Mouse (Mus musculus): ENCODE measurements around the gene Urah. TPM values are rescaled to one million over a fixed set of nuclear protein-coding genes. Genes with fewer than 3 reads are reported as not detected.

Urah gene
- total RNA-seq, 2 experiments from 2014 or later, result 0.44 to 1.2 TPM

DNA sequence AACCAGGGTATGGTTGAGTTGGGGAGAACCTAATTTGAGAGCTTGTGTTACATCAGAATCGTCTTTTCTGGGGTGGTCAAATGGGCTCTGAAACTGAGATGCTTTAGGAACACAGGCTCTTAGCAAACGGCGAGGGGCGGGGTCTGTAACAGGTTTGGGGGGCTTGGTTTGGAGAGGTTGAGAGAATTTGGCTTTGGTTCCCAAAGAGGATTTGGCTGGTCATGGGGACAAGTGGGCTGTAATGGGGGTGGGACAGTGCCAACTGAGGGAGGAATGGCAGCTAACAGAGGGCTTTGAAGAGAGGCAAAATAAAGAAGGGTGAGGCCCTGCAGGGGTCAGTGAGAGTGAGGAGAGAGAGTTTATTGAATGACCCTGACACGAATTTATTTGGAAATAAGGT is 4.7 kb downstream of the Urah start:
- intact Hi-C loops (cut with DNase I), result loop anchor here (10.0 kb wide), 1 partner anchor 765 kb away; no protein-coding TSS in a partner anchor

DNA sequence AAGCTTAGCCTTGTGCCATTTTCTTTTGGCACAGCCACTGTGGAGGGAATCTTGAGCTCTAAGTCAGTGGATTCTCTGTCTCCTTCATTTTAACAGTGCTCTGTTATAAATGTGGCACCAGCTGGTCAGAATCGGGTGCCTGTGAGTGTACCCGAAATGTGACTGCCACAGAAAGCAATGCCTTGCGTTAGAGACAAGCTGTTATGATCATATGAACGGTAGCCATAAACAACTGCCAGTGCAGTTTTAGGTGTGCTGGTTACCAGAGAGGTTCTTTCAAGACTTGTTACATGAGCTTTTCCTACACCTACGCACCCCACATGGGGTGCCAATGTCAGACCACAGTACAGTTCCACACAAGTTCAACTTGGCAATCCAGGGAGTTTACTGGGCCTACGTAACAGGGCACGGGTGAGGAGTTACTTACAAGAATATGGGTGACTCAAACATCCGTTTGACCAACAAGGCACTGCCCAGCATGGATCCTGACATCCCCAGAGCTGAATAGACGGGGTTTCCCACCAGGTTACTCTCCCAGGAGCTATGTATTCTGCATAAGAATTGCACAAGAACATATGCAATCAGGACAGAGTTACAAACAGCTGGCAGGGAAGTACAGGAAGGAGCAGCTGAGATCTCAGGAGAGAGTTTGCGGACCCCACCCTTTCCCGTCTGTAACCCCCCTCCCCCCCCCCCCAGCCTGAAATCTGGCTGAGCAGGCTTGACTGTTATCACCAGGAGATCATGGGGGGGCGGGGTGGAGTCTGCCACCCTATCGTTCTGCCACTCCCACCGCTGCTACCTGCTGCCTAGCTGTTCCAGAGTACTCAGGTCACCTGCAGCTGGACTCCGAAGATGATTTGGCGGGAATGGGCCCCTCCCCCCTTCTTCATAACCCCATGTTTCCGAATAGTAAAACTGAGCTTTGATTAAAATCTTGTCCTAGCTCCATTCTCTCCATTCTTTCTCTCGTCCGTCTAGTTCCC is 6.2 kb downstream of the Urah start:
- no peak for DNase-seq
- intact Hi-C loops (cut with DNase I), result no loop called here

More for the DNA sequence above, 4.7 kb downstream of the Urah start:
- no peak for DNase-seq

DNA sequence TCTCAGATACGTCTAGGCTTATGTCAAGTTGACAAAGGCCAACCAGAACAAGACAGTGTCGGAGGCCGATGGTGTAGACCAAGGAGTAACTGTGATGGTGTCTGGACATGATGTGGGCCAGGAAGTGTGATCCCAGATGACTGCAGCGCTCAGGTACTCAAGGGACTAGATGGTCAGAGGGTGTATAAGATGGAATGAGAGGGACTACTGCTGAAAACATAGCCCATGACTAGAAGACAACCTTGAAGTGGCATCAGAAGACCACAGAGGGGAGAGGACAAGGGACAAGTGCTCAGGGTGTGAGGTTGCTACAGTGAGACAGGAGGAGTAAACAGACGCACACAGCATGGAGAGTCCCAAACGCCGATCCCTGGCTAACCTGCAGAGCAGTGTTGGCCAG is 9.0 kb downstream of the Urah start:
- DNase-seq, result no peak
- intact Hi-C loops (cut with DNase I), result loop anchor here (1.0 to 2.0 kb wide), 2 partner anchors 59 to 227 kb away; no protein-coding TSS in a partner anchor

DNA sequence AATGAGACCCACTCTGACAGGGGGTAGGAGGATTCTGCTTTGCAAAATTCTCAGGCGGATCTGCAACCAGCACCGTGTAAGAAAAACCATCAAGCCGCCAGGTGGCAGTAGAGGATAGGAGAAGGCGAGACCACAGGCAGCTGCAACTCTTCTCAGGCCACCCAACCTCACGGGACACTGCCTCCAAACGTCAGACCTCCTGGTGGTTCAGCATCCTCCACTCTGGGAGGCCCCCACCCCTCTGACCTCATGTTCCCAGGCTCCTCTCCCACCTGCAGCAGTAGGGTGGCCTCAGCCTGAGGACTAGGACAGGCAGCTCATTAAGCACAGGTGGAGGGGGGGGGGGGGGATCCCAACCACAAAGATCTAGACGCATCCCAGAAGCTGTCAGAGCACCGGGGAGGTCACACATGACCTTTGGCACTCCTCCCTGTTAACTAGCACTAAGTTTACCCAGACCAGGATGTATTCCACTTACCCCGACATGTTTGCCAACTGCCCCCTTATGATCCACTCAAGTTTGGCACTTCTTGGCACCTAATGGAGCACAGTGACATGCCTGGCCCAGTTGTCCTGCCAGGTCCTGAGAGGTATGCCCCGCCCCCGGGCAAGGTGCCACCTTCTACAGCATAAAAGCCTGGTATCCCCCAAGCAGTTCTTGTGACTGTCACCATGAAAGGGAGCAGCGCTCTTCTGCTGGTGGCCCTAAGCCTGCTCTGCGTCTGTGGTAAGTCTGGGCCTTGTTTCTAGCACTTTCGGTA is 10.3 kb downstream of the Urah start, which contains the start of gene Scgb1c1:
TSS of gene Scgb1c1 (plus strand) at position 643 of the 761 bp plus-strand sequence.
- peak; percentile 91 to 96 for DNase-seq
- intact Hi-C loops (cut with DNase I), result loop anchor here (1.0 to 5.0 kb wide), 4 partner anchors 58 to 327 kb away; partner anchors contain the start of gene Rnh1

DNA sequence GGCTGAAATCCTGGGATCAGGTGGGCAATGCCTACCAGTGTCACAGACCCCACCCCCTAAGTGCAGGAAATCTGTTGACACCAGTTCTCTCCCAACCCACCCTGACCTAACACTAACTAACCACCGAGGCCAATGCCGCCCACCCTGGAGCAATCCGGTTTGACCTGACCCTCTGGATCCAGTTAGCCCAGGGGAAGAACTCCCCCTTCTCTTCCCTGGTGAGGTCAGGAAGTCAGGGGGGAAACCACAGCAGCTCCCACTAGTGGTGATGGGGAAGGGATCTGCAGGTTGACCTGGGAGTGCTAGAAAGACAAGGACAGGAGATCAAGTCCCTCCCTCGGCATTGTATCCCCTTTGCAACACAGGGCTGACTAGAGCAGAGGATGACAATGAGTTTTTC is 10.9 kb downstream of the Urah start:
- intact Hi-C loops (cut with DNase I), result loop anchor here (1.0 to 5.0 kb wide), 3 partner anchors 203 to 327 kb away; partner anchors contain the start of gene Rnh1
- DNase-seq, result no peak

- intact Hi-C loops (cut with DNase I), result loop anchor here (5.0 kb wide), 1 partner anchor 326 kb away; the partner anchor contains the start of gene Rnh1
- no peak for DNase-seq
Observed at GRCm38 (mm10) chr7:140846676-140847075, 11.9 kb downstream of the Urah start.

DNA sequence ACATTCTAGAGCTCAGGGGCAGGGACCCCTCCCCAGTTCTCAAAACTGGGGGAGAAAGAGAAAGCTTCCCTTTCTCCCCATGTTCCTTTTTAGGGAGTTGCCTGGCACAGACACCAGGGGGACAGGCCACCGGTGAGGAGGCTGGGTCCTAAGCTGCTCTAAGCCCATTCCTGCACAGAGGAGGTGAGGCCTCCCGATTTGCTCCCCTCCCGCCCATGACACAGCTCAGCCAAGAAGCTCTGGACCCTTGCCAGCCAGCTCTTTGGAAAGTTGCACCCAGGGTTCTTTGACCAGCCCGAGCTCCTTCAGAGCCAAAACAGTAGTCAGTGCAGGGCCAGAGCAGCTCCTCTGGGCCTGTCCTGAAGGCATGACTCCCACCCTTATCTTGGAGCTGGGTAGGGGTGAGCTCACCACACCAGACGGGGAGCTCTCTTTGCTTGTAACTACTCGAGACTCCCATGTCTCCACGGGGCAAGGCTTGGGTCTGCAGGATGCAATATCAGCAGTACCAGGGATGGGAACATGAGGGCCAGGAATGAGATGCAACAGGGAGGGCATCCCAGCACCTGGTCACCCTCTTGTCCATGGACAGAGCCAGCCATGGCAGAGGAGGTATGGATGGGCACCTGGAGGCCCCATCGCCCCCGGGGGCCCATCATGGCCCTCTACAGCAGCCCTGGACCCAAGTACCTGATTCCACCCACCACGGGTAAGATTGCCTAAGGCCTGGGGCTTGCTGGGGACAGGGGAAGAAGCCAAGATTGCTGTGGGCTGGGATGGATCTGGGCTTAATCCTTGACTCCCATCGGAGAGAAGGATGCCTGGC is 13.2 kb downstream of the Urah start, which contains the start of gene Odf3:
TSS of gene Odf3 (plus strand) at position 51 of the 826 bp plus-strand sequence.
- intact Hi-C loops (cut with DNase I), result loop anchor here (5.0 kb wide), 1 partner anchor 324 kb away; the partner anchor contains the start of gene Rnh1
- no peak for DNase-seq

- no peak for DNase-seq
- intact Hi-C loops (cut with DNase I), result loop anchor here (5.0 kb wide), 1 partner anchor 324 kb away; the partner anchor contains the start of gene Rnh1
Observed at GRCm38 (mm10) chr7:140848591-140848990, 13.8 kb downstream of the Urah start.

GRCm38 (mm10) chr7:140851916-140852315 is 17.1 kb downstream of the Urah start:
- intact Hi-C loops (cut with DNase I), result no loop called here
- no peak for DNase-seq

- intact Hi-C loops (cut with DNase I), result no loop called here
- no peak for DNase-seq
Observed at GRCm38 (mm10) chr7:140853386-140853785, 18.6 kb downstream of the Urah start.

DNA sequence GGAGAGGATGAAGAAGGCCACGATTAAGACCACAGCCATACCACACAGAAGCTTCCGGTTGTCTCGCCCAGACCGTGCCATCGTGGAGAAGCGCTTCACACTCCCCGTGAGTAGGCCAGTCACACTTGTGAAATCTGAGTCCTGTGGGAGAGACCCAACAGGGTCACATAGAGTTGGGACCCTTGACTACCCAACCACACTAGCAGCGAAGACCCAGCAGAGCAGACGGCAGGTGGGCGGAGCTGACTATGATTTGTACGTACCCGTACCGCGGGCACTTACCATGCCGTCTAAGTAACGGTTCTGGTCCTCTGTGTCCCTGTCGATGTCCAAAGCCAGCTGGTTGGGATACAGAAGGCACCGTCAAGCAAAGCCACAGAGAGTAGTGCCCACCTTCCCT is 19.7 kb downstream of the Urah start:
- intact Hi-C loops (cut with DNase I), result no loop called here
- no peak for DNase-seq

GRCm38 (mm10) chr7:140855181-140855580 is 20.4 kb downstream of the Urah start:
- intact Hi-C loops (cut with DNase I), result loop anchor here (5.0 kb wide), 2 partner anchors 152 to 337 kb away; partner anchors contain the start of genes Hras and Lrrc56

DNA sequence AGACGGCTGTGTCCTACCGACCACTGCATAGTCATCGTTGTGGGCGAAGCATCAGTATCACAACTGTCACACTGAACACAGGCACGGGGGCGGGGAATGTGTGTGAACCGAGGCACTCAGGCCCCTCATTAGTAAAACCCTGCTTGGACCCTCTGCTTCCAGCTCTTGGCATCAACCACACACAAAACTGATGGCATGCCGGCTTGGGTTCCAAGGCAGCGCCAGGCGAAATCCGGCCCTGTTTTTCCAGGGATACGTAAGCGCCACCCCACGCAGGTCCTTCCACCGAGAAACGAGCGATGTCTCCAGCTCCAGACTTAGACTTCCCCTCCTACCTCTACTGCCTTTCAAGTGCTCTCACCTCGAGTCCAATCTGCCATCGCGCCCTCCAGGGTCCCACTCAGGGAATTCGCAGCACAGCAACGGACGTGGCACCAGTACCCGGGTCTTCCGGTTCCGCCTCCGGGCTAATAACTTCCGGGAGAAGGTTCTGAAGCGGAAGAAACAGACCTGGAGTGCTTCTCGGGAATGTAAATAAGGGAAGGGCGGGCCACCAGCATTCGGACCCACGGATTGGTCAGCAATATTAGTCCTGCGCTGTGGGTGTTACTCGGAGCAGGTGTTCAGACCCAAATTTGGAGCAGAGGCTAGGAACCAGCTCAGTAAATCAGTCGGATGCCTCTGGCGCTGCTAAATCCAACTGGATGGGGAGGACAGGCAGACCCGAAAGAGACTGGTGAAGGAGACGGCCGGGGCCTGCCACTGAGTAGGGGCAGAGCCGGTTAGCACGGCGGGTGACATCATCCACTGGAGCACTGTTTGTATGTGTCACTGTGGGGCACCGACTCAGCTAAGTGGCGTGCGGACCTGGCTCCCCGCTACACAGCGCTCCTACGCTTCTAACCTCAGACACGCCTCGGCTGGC is 21.3 kb downstream of the Urah start, which contains the start of gene Gm45785:
TSS of gene Gm45785 (minus strand) at position 472 of the 925 bp plus-strand sequence.
- intact Hi-C loops (cut with DNase I), result loop anchor here (5.0 kb wide), 2 partner anchors 151 to 336 kb away; partner anchors contain the start of genes Hras and Lrrc56
- peak; percentile 79 to 81 for DNase-seq

More at GRCm38 (mm10) chr7:140855181-140855580, 20.4 kb downstream of the Urah start:
- DNase-seq, result no peak

DNA sequence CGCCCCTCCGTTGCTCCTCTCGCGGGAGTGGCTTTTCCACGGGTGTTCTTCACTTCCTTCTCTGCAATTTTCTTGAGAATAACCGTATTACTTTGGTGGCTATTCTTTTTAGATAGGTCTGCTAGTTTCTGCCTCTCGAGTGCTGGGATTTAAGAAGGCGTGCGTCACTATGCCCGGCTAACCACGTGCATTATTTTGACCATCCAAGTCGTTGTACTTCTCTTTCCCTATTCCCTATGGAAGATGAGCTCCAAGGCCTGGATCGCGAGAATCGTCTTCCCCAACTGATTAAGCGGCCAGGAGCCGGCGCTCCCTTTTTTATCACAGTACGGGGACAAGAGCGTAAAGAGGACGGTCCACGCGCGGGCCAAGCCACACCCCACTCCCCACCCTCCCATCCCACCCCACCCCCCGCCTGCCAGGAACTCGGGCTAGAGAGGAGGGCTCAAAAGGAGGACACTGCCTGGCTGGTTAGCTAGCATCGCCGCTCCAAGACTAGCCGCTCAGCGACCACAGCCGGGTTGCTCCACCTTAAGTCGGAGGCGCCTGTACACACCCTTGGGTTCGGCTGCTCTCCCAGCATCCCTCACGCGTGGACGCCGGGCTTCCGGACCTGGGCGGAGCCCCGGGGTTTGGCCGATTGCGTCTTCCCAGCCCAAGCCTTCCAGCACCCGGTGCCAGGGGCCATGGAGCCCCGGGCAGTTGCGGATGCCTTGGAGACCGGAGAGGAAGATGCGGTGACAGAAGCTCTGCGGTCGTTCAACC is 22.1 kb downstream of the Urah start, which contains the start of gene Ric8a:
TSS of gene Ric8a (plus strand) at position 173 of the 765 bp plus-strand sequence.
- intact Hi-C loops (cut with DNase I), result loop anchor here (1.0 to 5.0 kb wide), 3 partner anchors 25 to 335 kb away; partner anchors contain the start of genes Hras, Lrrc56 and Sirt3

DNA sequence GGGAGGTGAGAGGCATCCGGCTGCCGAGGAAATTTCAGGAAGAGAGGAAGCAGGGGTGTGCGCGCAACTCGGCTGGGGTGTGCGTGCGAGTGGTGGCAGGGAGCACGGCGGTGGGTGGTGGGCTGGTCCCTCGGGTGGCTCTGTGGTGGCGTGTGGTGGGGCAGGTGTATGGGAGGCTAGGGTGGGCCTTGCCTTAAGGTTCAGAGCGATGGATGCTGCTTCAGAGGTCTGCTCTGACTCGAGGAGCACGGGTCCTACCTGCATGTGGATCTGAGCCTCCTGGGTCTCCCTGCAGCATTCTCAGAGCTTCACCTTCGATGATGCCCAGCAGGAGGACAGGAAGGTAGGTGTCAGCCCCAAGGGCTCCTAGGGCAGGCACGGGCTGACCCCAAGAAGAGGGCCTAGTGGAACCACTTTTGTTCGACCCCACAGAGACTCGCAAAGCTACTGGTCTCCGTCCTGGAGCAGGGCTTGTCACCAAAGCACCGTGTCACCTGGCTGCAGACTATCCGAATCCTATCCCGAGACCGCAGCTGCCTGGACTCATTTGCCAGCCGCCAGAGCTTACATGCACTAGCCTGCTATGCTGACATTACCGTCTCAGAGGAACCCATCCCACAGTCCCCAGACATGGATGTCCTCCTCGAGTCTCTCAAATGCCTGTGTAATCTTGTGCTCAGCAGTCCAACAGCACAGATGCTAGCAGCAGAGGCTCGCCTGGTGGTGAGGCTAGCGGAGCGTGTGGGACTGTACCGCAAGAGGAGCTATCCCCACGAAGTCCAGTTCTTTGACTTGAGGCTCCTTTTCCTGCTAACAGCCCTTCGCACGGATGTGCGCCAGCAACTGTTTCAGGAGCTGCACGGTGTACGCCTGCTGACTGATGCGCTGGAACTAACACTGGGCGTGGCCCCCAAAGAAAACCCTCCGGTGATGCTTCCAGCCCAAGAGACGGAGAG is 23.0 kb downstream of the Urah start, which contains the start of gene Bet1l:
TSS of gene Bet1l (minus strand) at position 28 of the 956 bp plus-strand sequence.
- intact Hi-C loops (cut with DNase I), result loop anchor here (1.0 to 5.0 kb wide), 3 partner anchors 24 to 334 kb away; partner anchors contain the start of genes Hras, Lrrc56 and Sirt3
- DNase-seq, result no peak

More for the DNA sequence above, 22.1 kb downstream of the Urah start, which contains the start of gene Ric8a:
- DNase-seq, result peak; percentile 90 to 94

DNA sequence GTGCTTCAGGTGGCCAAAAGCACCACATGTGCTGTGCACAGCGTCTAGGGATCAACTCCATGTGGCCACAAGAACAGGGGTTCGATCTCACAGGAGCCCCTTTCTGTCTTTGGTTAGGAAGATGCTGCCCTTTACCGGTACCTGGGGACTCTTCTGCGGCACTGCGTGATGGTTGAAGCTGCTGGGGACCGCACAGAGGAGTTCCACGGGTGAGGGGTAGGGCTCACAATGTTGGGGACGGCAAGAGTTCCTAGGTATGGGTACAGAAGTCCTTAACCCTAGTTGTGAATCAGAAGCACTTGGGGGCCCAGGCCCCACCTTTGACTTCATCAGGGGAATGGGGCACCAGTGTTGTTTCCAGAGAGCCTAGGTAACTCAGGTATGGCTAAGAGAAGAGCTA is 23.9 kb downstream of the Urah start:
- no peak for DNase-seq
- intact Hi-C loops (cut with DNase I), result loop anchor here (5.0 kb wide), 2 partner anchors 149 to 334 kb away; partner anchors contain the start of genes Hras and Lrrc56

Measured in heart, postnatal 36 days (tissue).